Mouse (Mus musculus) heart, postnatal 0 days (tissue): ENCODE data around the gene Mphosph9. TPM values are rescaled to one million over a fixed set of nuclear protein-coding genes. Genes with fewer than 3 reads are reported as not detected.
"Not testable (repeated sequence)": the region's sequence is repeated elsewhere in the genome, so short reads cannot be mapped to it uniquely, and the experiment has no call there.

Source experiments
- ATAC-seq: fragments of 200-750 bp; cut with Nextera tagmentation; 2 replicates; pipeline ENCODE4 v1.8.0; 2017; ENCODE audit warnings: low read depth, moderate number of reproducible peaks, moderate library complexity; ENCODE audit not compliant: insufficient read depth
- DNase-seq: peaks from one replicate; pipeline ENCODE4 v3.0.0-alpha.2; 2016; ENCODE audit warnings: low spot score
- H3K27ac ChIP-seq: fragments of 300-500 bp; sonication (generic); 2 replicates; pipeline ENCODE4 v1.5.1; 2014; ENCODE audit warnings: low read depth, mild to moderate bottlenecking
- H3K27me3 ChIP-seq: fragments of 300-500 bp; sonication (generic); 2 replicates; pipeline ENCODE4 v1.6.1; 2014; ENCODE audit warnings: low read length, mixed read lengths; ENCODE audit not compliant: control insufficient read depth, insufficient read depth
- H3K36me3 ChIP-seq: fragments of 300-500 bp; sonication (generic); replicated peaks from 2 replicates; pipeline ENCODE4 v1.6.1; 2014; ENCODE audit warnings: low read length, mixed read lengths; ENCODE audit not compliant: control insufficient read depth, insufficient read depth
- H3K4me1 ChIP-seq: fragments of 300-500 bp; sonication (generic); 2 replicates; pipeline ENCODE4 v1.6.1; 2014; ENCODE audit warnings: antibody characterized with exemption; ENCODE audit not compliant: control insufficient read depth, insufficient read depth
- H3K4me2 ChIP-seq: fragments of 300-500 bp; sonication (generic); 2 replicates; pipeline ENCODE4 v1.6.1; 2014; ENCODE audit warnings: low read depth, mild to moderate bottlenecking, low read length, moderate library complexity
- H3K4me3 ChIP-seq: fragments of 300-500 bp; sonication (generic); 2 replicates; pipeline ENCODE4 v1.5.1; 2014; ENCODE audit warnings: low read depth, low read length
- H3K9ac ChIP-seq: fragments of 300-500 bp; sonication (generic); replicated peaks from 2 replicates; pipeline ENCODE4 v1.6.1; 2014; ENCODE audit warnings: low read depth, low read length, mixed read lengths
- H3K9me3 ChIP-seq: fragments of 300-500 bp; sonication (generic); replicated peaks from 2 replicates; pipeline ENCODE4 v1.6.1; 2016; ENCODE audit warnings: low read length; ENCODE audit not compliant: control insufficient read depth
- CTCF ChIP-seq: IDR thresholded peaks from 2 replicates; pipeline ENCODE4 v1.5.1; 2016; ENCODE audit warnings: antibody characterized with exemption, control low read depth, low read depth
- EP300 ChIP-seq: IDR thresholded peaks from 2 replicates; pipeline ENCODE4 v1.6.1; 2016; ENCODE audit warnings: antibody characterized with exemption, low read depth
- WGBS: fragments of 180-500 bp; shearing (Covaris S2); extraction: QIAGEN DNeasy Blood & Tissue Kit; methylation state at CpG from one replicate; pipeline ENCODE4 v1.1.7; 2014; 5-methylcytosine and 5-hydroxymethylcytosine counted together
- polyA plus RNA-seq: library from polyadenylated mRNA; unstranded; fragments of >200 nt; fragmentation: Nextera tagmentation; extraction: Ambion mirVana; gene quantifications from 2 replicates; pipeline ENCODE4 v1.2.1, GENCODE M21; 2015
- total RNA-seq: library from RNA; depleted of rRNA; stranded (reverse); fragments of >200 nt; gene quantifications from 2 replicates; pipeline ENCODE4 v1.2.3, GENCODE M21; 2014; ENCODE audit warnings: low replicate concordance

Gene Mphosph9
- total and polyA plus RNA-seq, 2 experiments from 2014 or later, result 5.3 to 10.5 TPM

DNA sequence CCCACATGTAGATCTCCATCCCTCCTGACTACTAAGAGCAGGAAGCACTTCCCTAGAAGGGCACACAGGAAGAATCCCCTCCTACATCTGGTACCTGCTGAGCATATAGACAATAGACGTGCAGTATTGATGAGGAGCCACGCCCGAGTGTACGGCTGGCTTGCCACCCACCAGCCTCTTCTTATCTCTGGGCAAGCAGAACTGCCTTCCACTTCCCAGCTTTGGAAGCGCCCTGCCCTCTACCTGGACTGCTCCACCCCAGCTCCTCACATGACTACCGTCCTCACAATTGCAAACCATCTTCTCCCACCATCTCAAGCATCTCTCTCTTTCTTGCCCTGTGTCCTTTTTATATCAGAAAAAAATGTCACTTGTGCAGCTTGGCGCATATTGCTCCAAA lies 10.1 kb downstream of the Mphosph9 start:
- WGBS, result 80% methylated on average over 7 of the region's 7 CpGs
- Histone ChIP-seq H3K4me1 (no peaks in the 10 kb centered on the region), H3K9ac (no peak overlapping the region), H3K9me3 (no peaks in the 10 kb centered on the region), H3K36me3 (peaks cover 49% of the 10 kb centered on the region), H3K4me2 (no peak overlapping the region), H3K27ac (no peak overlapping the region), H3K4me3 (no peak overlapping the region), H3K27me3 (no peaks in the 10 kb centered on the region)
- TF ChIP-seq CTCF (no peak), EP300 (no peak)
- DNase-seq (no peak), ATAC-seq (no peak)

- Histone ChIP-seq H3K4me2 (no peak overlapping the region), H3K4me1 (no peaks in the 10 kb centered on the region), H3K9me3 (no peaks in the 10 kb centered on the region), H3K9ac (no peak overlapping the region), H3K4me3 (no peak overlapping the region), H3K27ac (no peak overlapping the region), H3K27me3 (no peaks in the 10 kb centered on the region), H3K36me3 (peaks cover 60% of the 10 kb centered on the region)
- WGBS, result 89% methylated on average over 11 of the region's 11 CpGs
- DNase-seq (no peak), ATAC-seq (no peak)
- no peak for TF ChIP-seq CTCF
- TF ChIP-seq EP300, result no peak
Measured at GRCm38 (mm10) chr5:124315941-124316340, 11.8 kb downstream of the Mphosph9 start.

DNA sequence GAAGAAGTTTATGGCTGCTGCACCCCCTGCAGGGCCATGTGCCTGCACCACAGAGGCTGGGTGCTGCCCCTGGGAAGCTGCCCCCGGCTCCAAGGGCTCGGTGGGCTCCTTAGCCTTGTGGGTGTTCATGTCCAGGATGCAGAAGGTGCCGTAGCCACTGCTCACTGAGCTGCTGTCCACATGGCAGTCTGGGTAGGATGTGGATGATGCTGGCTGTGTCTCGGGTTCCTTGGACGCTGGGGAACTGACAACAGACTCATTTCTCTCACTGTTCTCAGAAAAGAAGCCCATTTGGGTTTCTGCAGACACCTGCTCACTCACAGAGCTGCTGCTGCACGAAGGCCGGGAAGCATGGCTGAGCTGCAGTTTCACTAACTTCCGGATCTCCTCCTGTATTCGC lies 12.3 kb downstream of the Mphosph9 start:
- H3K9me3 ChIP-seq, result no peaks in the 10 kb centered on the region
- ATAC-seq (no peak), DNase-seq (no peak)
- H3K4me3 ChIP-seq, result no peak overlapping the region
- H3K4me2 ChIP-seq, result no peak overlapping the region
- H3K9ac ChIP-seq, result no peak overlapping the region
- peaks cover 59% of the 10 kb centered on the region for H3K36me3 ChIP-seq
- H3K4me1 ChIP-seq, result no peaks in the 10 kb centered on the region
- H3K27ac ChIP-seq, result no peak overlapping the region
- TF ChIP-seq EP300 (no peak), CTCF (no peak)
- no peaks in the 10 kb centered on the region for H3K27me3 ChIP-seq
- WGBS, result 93% methylated on average over 9 of the region's 9 CpGs

DNA sequence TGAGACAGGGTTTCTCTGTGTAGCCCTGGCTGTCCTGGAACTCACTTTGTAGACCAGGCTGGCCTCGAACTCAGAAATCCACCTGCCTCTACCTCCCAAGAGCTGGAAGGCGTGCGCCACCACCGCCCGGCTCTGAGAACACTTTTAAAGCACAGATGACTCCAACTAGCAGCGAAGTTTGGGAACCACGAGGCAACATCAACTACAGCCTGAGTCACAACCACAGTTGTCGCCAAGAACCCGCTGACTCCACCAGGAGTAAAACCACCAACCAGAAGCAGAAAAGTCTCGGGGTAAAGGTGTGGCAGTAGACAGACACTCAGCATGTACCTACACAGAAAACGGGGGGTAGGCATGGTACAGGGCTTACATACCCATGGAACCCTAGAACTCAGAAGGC lies 17.7 kb downstream of the Mphosph9 start:
- Histone ChIP-seq H3K9me3 (no peaks in the 10 kb centered on the region), H3K4me2 (no peak overlapping the region), H3K27me3 (no peaks in the 10 kb centered on the region), H3K36me3 (peaks cover 83% of the 10 kb centered on the region), H3K9ac (no peak overlapping the region), H3K27ac (no peak overlapping the region), H3K4me1 (no peaks in the 10 kb centered on the region), H3K4me3 (no peak overlapping the region)
- DNase-seq, result no peak
- ATAC-seq, result no peak
- WGBS, result 92% methylated on average over 11 of the region's 11 CpGs
- no peak for TF ChIP-seq CTCF
- TF ChIP-seq EP300, result no peak

DNA sequence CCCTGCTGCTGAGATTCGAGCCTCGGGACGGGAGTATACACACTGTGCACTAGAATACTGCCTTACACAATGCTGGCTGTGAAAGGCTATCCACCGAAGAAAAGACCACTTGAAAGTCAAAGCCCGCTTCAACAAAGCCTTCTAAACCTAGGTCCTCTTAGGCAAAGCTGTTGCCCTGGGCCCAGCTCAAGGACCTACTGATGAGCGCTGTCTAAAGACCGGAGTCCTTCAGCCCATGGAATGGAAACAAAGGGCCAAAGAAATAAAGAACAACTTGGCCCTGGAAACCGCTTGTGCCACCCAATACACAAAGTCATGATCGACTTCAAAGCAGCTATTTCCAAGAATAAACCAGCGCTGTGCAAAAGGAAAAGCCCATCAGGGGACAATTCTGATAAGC lies 18.6 kb downstream of the Mphosph9 start:
- DNase-seq (no peak), ATAC-seq (no peak)
- Histone ChIP-seq H3K4me3 (no peak overlapping the region), H3K9ac (no peak overlapping the region), H3K36me3 (peaks cover 76% of the 10 kb centered on the region), H3K4me1 (no peaks in the 10 kb centered on the region), H3K9me3 (no peaks in the 10 kb centered on the region), H3K27ac (no peak overlapping the region), H3K4me2 (no peak overlapping the region), H3K27me3 (no peaks in the 10 kb centered on the region)
- 67% methylated on average over 10 of the region's 10 CpGs for WGBS
- TF ChIP-seq CTCF, result no peak
- no peak for TF ChIP-seq EP300

DNA sequence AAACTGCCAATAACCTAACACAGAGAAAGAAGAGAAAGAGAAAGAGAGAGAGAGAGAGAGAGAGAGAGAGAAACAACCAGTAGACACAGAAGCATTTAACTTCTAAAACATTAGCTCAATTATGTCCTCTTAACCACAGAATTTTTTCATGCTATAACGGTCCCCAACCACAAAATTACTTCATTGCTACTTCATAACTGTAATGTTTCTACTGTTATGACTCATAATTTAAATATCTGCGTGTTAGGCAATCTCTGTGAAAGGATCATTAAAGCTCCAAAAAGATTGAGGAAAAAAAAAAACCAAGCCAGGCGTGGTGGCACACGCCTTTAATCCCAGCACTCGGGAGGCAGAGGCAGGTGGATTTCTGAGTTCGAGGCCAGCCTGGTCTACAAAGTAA lies 24.9 kb downstream of the Mphosph9 start:
- ATAC-seq, DNase-seq, H3K9ac ChIP-seq, H3K9me3 ChIP-seq, H3K4me3 ChIP-seq, H3K4me1 ChIP-seq, H3K27ac ChIP-seq, H3K4me2 ChIP-seq, H3K27me3 ChIP-seq: not testable (repeated sequence)
- WGBS, result 91% methylated on average over 6 of the region's 6 CpGs
- peaks cover 58% of the 10 kb centered on the region for H3K36me3 ChIP-seq
